Mouse (Mus musculus) ES-E14 (cell line): ENCODE measurements around the gene Tmem268. TPM values are rescaled to one million over a fixed set of nuclear protein-coding genes. Genes with fewer than 3 reads are reported as not detected.

Experiments used
- DNase-seq: peaks from one replicate; pipeline ENCODE4 v3.0.0-alpha.2; 2013; ENCODE audit warnings: low read depth, low spot score
- H3K27ac ChIP-seq: 2 replicates; pipeline ENCODE4 v1.5.1; 2012; ENCODE audit warnings: low read depth, mild to moderate bottlenecking, low read length, moderate library complexity, mixed read lengths; ENCODE audit not compliant: poor library complexity, insufficient read depth, severe bottlenecking
- H3K36me3 ChIP-seq: 2 replicates; pipeline ENCODE4 v1.6.1; 2012; ENCODE audit warnings: mild to moderate bottlenecking, low read length, moderate library complexity, mixed read lengths; ENCODE audit not compliant: control insufficient read depth, poor library complexity, insufficient read depth, severe bottlenecking
- H3K4me1 ChIP-seq, 2 experiments: fragments of 150-350 bp in 1 of 2; sonication (generic) in 1 of 2; 2 replicates each; pipeline ENCODE4 v1.6.1; 2012; ENCODE audit warnings: low read length in 2 of 2, mild to moderate bottlenecking in 1 of 2, mixed read lengths in 1 of 2; ENCODE audit not compliant: control insufficient read depth in 2 of 2, insufficient read depth in 2 of 2, poor library complexity in 1 of 2
- H3K4me3 ChIP-seq, 2 experiments: fragments of 150-350 bp in 1 of 2; sonication (generic) in 1 of 2; 2 replicates each; pipeline ENCODE4 v1.5.1; 2012; ENCODE audit warnings: low read length in 2 of 2, low read depth in 1 of 2, mild to moderate bottlenecking in 1 of 2, mixed read lengths in 1 of 2; ENCODE audit not compliant: insufficient read depth in 1 of 2, poor library complexity in 1 of 2, severe bottlenecking in 1 of 2
- H3K9ac ChIP-seq: 2 replicates; pipeline ENCODE4 v1.6.1; 2012; ENCODE audit warnings: low read depth, mild to moderate bottlenecking, low read length, mixed read lengths; ENCODE audit not compliant: poor library complexity, insufficient read depth, severe bottlenecking
- H3K9me3 ChIP-seq: fragments of 150-350 bp; sonication (generic); 2 replicates; pipeline ENCODE4 v1.6.1; 2012; ENCODE audit warnings: low read depth, mild to moderate bottlenecking, low read length; ENCODE audit not compliant: control insufficient read depth, insufficient read depth
- CHD2 ChIP-seq: IDR thresholded peaks from 2 replicates; pipeline ENCODE4 v1.6.1; 2014; ENCODE audit warnings: mild to moderate bottlenecking, low read depth, low read length, inconsistent platforms
- HCFC1 ChIP-seq: IDR thresholded peaks from 2 replicates; pipeline ENCODE4 v1.6.1; 2012; ENCODE audit warnings: low read length, inconsistent platforms, borderline replicate concordance; ENCODE audit not compliant: insufficient read depth
- MAFK ChIP-seq: IDR thresholded peaks from 2 replicates; pipeline ENCODE4 v1.6.1; 2014; ENCODE audit warnings: mild to moderate bottlenecking, low read depth, low read length, inconsistent platforms; ENCODE audit not compliant: insufficient read depth
- ZC3H11A ChIP-seq: IDR thresholded peaks from 2 replicates; pipeline ENCODE4 v1.6.1; 2012; ENCODE audit warnings: low read depth, mild to moderate bottlenecking, inconsistent platforms, low read length, borderline replicate concordance
- ZNF384 ChIP-seq: IDR thresholded peaks from 2 replicates; pipeline ENCODE4 v1.6.1; 2012; ENCODE audit warnings: low read depth, low read length, inconsistent platforms
- in situ Hi-C, 2 experiments: fragments of 600-800 bp; cut with MboI; formaldehyde crosslinking; loops; one replicate each; pipeline ENCODE4 v1.15.1; 2025; ENCODE audit warnings: low sequenced_read_pairs in 2 of 2, inconsistent platforms in 1 of 2; ENCODE audit not compliant: unreplicated experiment in 2 of 2
- total RNA-seq: library from RNA; depleted of rRNA; stranded (reverse); fragments of 300-350 nt; gene quantifications from 2 replicates; pipeline ENCODE4 v1.2.3, GENCODE M21; 2012

Gene Tmem268
- total RNA-seq, 1 experiment, result 4.1 TPM

- DNase-seq, result no peak
- no peak for TF ChIP-seq ZNF384
- no peak for TF ChIP-seq CHD2
- no peak for TF ChIP-seq ZC3H11A
- no peak for TF ChIP-seq HCFC1
- TF ChIP-seq MAFK, result no peak
- in situ Hi-C loops, result no loop called here
- Histone ChIP-seq H3K27ac (no peak overlapping the region), H3K36me3 (0 out of 2 replicates have a peak, but pooled peaks cover under 1% of the 10 kb centered on the region), H3K9ac (no peak overlapping the region), H3K9me3 (no peaks in the 10 kb centered on the region), H3K4me3 (peak overlapping the region; percentile 1 to 65; a peak in 2 of 4 replicates), H3K4me1 (peaks cover 2 to 18% of the 10 kb centered on the region in 2 experiments; a peak in 3 of 4 replicates)
Observed at GRCm38 (mm10) chr4:63557124-63558059, 1.2 kb upstream of the Tmem268 start.

- Histone ChIP-seq H3K4me3 (peak overlapping the region; percentile 65 to 77), H3K4me1 (peaks cover 2 to 18% of the 10 kb centered on the region in 2 experiments; a peak in 3 of 4 replicates), H3K27ac (no peak overlapping the region), H3K9ac (peak overlapping the region; percentile 85), H3K36me3 (peaks cover 2% of the 10 kb centered on the region; the same call in 1 of the 2 replicates), H3K9me3 (no peaks in the 10 kb centered on the region)
- no peak for TF ChIP-seq HCFC1
- TF ChIP-seq CHD2, result no peak
- no peak for TF ChIP-seq ZNF384
- TF ChIP-seq ZC3H11A, result no peak
- no peak for TF ChIP-seq MAFK
- no peak for DNase-seq
- in situ Hi-C loops, result no loop called here
Observed at GRCm38 (mm10) chr4:63559127-63559697, 631 bp downstream of the Tmem268 start.

GRCm38 (mm10) chr4:63560079-63560478 is 1.5 kb downstream of the Tmem268 start:
- Histone ChIP-seq H3K27ac (no peak overlapping the region), H3K4me1 (peaks cover 2 to 18% of the 10 kb centered on the region in 2 experiments; a peak in 3 of 4 replicates), H3K9ac (no peak overlapping the region), H3K4me3 (peak overlapping the region in 1 of 2 experiments; percentile 14; a peak in 1 of 4 replicates), H3K9me3 (no peaks in the 10 kb centered on the region), H3K36me3 (peaks cover 2% of the 10 kb centered on the region; the same call in 1 of the 2 replicates)
- TF ChIP-seq ZC3H11A (no peak), ZNF384 (no peak), HCFC1 (no peak), MAFK (no peak), CHD2 (no peak)
- no peak for DNase-seq
- in situ Hi-C loops, result no loop called here

GRCm38 (mm10) chr4:63561861-63562675 is 3.5 kb downstream of the Tmem268 start:
- Histone ChIP-seq H3K9me3 (no peaks in the 10 kb centered on the region), H3K36me3 (peaks cover 2% of the 10 kb centered on the region; the same call in 1 of the 2 replicates)

More at GRCm38 (mm10) chr4:63561861-63562675, 3.5 kb downstream of the Tmem268 start:
- Histone ChIP-seq H3K27ac (no peak overlapping the region), H3K9ac (no peak overlapping the region), H3K4me3 (no peak overlapping the region), H3K4me1 (peaks cover 2 to 15% of the 10 kb centered on the region in 2 experiments; a peak in 3 of 4 replicates)
- no peak for TF ChIP-seq HCFC1
- in situ Hi-C loops, result no loop called here
- no peak for DNase-seq
